Mouse (Mus musculus): Measurements from ENCODE around the gene Kdm5a. TPM values are rescaled to one million over a fixed set of nuclear protein-coding genes. Genes with fewer than 3 reads are reported as not detected.

Gene Kdm5a
- total RNA-seq, 2 experiments from 2014 or later: 35.7 to 43.9 TPM

GRCm38 (mm10) chr6:120468259-120468658 is 104.3 kb downstream of the Kdm5a start:
- no peak for DNase-seq (ENCODE audit: low spot score in 2 of 2)
- intact Hi-C loops (cut with DNase I): no loop called here

DNA sequence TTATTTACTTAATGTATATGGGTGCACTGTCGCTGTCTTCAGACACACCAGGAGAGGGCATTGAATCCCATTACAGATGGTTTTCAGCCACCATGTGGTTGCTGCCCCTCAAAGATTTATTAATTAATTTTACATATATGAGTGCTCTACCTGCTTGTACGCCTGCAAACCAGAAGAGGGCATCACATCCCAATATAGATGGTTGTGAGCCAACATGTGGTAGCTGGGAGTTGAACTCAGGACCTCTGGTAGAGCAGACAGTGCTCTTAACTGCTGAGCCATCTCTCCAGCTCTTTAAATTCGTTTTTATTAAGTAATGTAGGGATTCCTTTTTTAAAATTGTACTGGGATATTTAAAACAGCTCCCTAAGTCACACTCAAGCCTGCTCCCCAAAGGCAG is 105.3 kb downstream of the Kdm5a start:
- no peak for DNase-seq (ENCODE audit: low spot score in 2 of 2)
- intact Hi-C loops (cut with DNase I): no loop called here

GRCm38 (mm10) chr6:120469770-120470169 is 105.8 kb downstream of the Kdm5a start:
- intact Hi-C loops (cut with DNase I): no loop called here

GRCm38 (mm10) chr6:120470666-120471065 is 106.7 kb downstream of the Kdm5a start:
- DNase-seq (ENCODE audit: low spot score in 2 of 2): no peak
- intact Hi-C loops (cut with DNase I): no loop called here

More at GRCm38 (mm10) chr6:120469770-120470169, 105.8 kb downstream of the Kdm5a start:
- DNase-seq (ENCODE audit: low spot score in 2 of 2): no peak

DNA sequence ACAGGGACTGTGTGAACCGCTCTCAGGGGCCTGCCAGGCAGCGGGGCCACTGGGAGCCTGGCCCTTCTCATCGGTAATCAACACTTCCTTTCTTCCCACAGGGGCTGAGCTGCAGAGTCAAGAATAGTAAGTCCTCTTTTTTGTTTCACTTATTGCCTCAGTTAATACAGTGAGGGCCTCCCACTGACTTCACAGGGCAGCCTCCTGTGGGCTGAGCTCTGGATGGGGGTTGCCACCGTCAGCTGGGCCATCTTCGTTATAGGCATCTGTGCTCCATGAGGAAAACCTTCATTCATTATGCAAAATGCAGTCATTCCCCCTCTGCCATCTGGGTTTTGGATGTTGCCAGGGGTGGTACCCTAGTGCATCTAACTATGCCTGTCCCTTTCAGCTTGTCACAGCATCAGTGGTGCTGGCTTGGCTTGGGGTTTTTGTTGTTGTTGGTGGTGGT is 108.1 kb downstream of the Kdm5a start:
- intact Hi-C loops (cut with DNase I): no loop called here
- DNase-seq (ENCODE audit: low spot score in 2 of 2): no peak

DNA sequence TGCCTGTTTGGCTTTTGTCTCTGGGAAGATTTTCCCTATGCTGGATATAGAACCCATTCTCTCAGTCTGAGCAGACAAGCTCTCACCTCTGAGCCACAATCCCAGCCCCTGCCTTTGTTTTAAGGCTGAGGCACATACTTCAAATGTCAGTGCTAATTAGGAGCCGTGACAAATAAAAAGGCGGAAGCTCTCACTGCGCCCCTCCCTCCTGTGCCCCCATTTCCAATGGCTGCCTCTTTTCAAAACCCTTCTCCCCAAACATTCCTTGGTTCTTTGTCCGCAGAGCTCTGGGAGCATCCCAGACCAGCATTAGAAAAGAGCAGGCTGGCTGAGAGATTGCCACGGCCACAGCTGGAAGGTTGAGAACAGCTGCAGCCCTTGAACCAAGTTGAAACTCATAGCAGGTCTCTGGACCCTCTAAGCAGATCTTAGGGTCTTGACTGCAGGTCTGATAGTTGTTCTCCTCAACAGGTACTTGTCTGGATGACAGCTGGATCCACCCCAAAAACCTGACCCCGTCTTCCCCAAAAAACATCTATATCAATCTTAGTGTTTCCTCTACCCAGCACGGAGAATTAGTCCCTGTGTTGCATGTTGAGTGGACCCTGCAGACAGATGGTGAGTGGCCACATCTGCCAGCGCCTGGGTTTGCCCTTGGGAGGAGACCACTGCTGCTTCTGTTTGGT is 108.7 kb downstream of the Kdm5a start:
- no peak for DNase-seq (ENCODE audit: low spot score in 2 of 2)
- intact Hi-C loops (cut with DNase I): no loop called here

DNA sequence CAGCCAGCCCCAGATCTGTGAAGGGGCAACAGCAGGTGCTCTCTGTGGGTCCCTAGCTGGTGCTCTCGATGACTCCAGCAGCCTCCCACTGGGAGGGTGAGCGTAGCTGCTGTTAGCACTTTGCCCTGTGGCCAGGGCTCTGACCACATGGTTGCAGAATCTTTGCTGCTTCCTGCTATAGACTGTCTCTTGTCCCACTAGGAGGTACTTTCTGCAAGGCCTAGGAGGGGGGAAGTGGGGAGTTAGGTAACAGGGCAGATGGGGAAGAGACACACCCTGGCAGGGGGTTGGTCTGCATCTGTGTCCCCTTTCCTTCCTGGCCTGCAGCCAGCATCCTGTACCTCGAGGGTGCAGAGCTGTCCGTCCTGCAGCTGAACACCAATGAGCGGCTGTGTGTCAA is 109.5 kb downstream of the Kdm5a start:
- DNase-seq (ENCODE audit: low spot score in 2 of 2): no peak
- intact Hi-C loops (cut with DNase I): no loop called here

DNA sequence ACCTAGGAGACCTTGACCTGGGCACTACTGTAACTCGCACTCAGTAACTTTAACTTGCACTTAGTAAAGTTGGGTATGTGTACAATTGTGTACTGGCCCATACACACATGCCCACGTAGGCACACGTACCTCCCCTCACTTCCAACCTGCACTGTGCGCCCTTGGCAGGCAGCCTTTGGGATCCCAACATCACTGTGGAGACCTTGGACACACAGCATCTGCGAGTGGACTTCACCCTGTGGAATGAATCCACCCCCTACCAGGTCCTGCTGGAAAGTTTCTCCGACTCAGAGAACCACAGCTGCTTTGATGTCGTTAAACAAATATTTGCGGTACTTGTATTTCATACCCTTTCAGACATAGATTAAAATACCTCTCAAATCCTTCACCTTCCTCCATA is 111.4 kb downstream of the Kdm5a start:
- intact Hi-C loops (cut with DNase I): no loop called here
- no peak for DNase-seq (ENCODE audit: low spot score in 2 of 2)

- DNase-seq (ENCODE audit: low spot score in 2 of 2): no peak
- intact Hi-C loops (cut with DNase I): no loop called here
Observed at GRCm38 (mm10) chr6:120479302-120479701, 115.4 kb downstream of the Kdm5a start.

GRCm38 (mm10) chr6:120480361-120480760 is 116.4 kb downstream of the Kdm5a start:
- DNase-seq (ENCODE audit: low spot score in 2 of 2): peak; percentile 67 to 70
- intact Hi-C loops (cut with DNase I): loop anchor here (5.0 kb wide), 1 partner anchor 38 kb away; no protein-coding TSS in a partner anchor

GRCm38 (mm10) chr6:120481538-120481937 is 117.6 kb downstream of the Kdm5a start:
- intact Hi-C loops (cut with DNase I): loop anchor here (5.0 kb wide), 1 partner anchor 39 kb away; no protein-coding TSS in a partner anchor
- DNase-seq (ENCODE audit: low spot score in 2 of 2): no peak

GRCm38 (mm10) chr6:120482021-120482420 is 118.1 kb downstream of the Kdm5a start:
- no peak for DNase-seq (ENCODE audit: low spot score in 2 of 2)
- intact Hi-C loops (cut with DNase I): loop anchor here (5.0 kb wide), 1 partner anchor 40 kb away; no protein-coding TSS in a partner anchor

DNA sequence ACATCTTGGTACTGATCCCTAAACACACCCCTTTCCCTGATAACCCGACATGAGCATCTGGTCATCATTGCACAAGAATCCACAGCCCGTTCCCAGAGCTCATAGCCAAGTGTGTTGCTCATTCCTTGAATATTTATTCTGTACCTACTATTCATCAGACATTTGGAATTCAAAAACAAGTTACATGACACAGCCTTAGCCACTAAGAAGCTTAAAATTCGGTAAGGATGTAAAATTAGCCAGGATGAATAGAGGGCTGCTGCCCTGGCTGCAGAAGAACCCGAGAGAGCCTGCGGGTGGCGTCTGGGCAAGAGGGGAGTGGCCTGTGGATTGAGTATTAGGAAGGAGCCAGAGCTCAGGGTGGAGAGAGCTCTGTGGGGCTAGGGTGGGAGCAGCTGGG is 118.8 kb downstream of the Kdm5a start:
- intact Hi-C loops (cut with DNase I): loop anchor here (5.0 kb wide), 1 partner anchor 40 kb away; no protein-coding TSS in a partner anchor

GRCm38 (mm10) chr6:120483211-120483626 is 119.3 kb downstream of the Kdm5a start:
- intact Hi-C loops (cut with DNase I): loop anchor here (5.0 kb wide), 1 partner anchor 41 kb away; no protein-coding TSS in a partner anchor
- peak; percentile 81 to 86 for DNase-seq (ENCODE audit: low spot score in 2 of 2)

More for the DNA sequence above, 118.8 kb downstream of the Kdm5a start:
- no peak for DNase-seq (ENCODE audit: low spot score in 2 of 2)

GRCm38 (mm10) chr6:120485038-120485437 is 121.1 kb downstream of the Kdm5a start:
- intact Hi-C loops (cut with DNase I): no loop called here
- no peak for DNase-seq (ENCODE audit: low spot score in 2 of 2)

- intact Hi-C loops (cut with DNase I): no loop called here
- DNase-seq (ENCODE audit: low spot score in 2 of 2): peak in 1 of 2 experiments; percentile 13
Observed at GRCm38 (mm10) chr6:120486051-120486510, 122.2 kb downstream of the Kdm5a start.

DNA sequence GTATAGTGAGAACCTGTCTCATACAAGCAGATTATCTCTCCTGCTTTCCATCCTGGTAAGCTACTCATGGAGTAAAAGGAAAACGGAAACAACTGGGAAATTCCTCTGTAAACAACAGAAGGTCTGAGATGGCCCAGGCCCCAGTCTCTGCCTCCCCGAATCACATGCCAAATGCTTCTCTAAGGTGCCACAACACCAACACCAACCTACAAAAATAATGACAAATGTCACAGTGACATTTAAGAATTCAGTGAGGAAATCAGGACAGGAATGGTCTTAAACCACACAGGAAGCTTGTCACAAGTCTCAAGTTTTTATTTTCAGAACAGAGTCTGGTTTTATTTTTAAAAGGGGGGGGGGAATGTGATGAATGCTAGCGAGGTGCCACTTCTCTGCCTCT is 124.7 kb downstream of the Kdm5a start:
- intact Hi-C loops (cut with DNase I): no loop called here
- DNase-seq (ENCODE audit: low spot score in 2 of 2): no peak

DNA sequence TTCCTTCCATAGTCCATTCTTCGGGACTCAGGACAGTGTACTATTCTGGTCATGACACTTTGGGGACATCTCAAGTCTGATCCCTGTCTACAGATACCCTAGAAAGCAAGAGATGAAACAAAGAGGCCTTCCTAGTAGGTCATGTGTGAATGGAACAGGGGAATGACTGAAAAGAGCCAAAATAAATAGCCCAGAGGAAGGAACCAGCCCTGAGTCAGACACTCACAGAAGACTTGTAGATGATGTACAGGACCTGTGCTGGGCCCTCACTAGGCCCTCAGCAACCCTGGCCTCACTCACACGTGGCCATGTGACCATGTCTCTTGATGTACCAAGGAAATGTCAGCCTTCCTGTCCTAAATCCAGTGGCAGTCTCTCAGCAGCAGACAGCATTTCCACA is 125.5 kb downstream of the Kdm5a start:
- no peak for DNase-seq (ENCODE audit: low spot score in 2 of 2)
- intact Hi-C loops (cut with DNase I): no loop called here

- intact Hi-C loops (cut with DNase I): no loop called here
- no peak for DNase-seq (ENCODE audit: low spot score in 2 of 2)
Observed at GRCm38 (mm10) chr6:120491064-120491463, 127.1 kb downstream of the Kdm5a start.

- no peak for DNase-seq (ENCODE audit: low spot score in 2 of 2)
- intact Hi-C loops (cut with DNase I): no loop called here
Observed at GRCm38 (mm10) chr6:120491862-120492498, 128.1 kb downstream of the Kdm5a start.

Measured in left cerebral cortex, postnatal 36 days (tissue).